Mouse (Mus musculus) lung, adult 2 months (tissue): ENCODE measurements around the gene Poln.

Source experiments
- CTCF ChIP-seq: fragments of 200-500 bp; IDR thresholded peaks from 2 replicates; pipeline ENCODE4 v1.5.1; 2011; ENCODE audit warnings: mild to moderate bottlenecking, low read length, control low read depth; ENCODE audit not compliant: insufficient read depth
- POLR2A ChIP-seq: fragments of 200-500 bp; IDR thresholded peaks from 2 replicates; pipeline ENCODE4 v1.6.1; 2011; ENCODE audit warnings: low read depth, mild to moderate bottlenecking, control low read depth, low read length, borderline replicate concordance; ENCODE audit errors: extremely low read depth

DNA sequence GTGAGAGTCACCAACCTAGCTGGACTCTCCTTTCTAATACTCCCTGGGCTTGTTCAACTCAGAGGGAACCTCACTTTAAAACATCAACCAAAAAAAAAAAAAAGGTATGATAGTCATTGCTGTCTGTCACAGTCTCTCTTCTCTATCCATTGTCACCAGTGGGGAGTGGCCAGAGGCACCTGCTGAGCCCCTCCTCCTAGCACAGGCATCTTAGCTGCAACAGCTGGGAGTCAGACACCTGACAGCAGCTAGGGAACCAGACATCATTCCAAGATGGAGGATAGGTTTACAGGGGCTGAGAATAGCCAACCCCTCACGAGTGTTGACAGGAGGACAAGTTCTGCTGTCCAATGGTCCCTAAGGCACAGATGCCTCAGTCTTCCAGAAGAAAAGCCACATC is 25.2 kb upstream of the Poln start:
- no peak for TF ChIP-seq CTCF
- no peak for TF ChIP-seq POLR2A
